Mouse (Mus musculus) MEL (cell line): ENCODE data around the gene Slc7a8. TPM values are rescaled to one million over a fixed set of nuclear protein-coding genes. Genes with fewer than 3 reads are reported as not detected.

Experiments
- DNase-seq: peaks from one replicate; pipeline ENCODE4 v3.0.0; 2011; ENCODE audit warnings: low read depth, low spot score
- H3K27ac ChIP-seq: 2 replicates; pipeline ENCODE4 v1.5.1; 2012; ENCODE audit warnings: low read depth, mild to moderate bottlenecking, control low read depth, low read length, moderate library complexity; ENCODE audit not compliant: control insufficient read depth
- H3K27me3 ChIP-seq, 2 experiments: fragments of 150-350 bp in 1 of 2; sonication (generic) in 1 of 2; 2 replicates each; pipeline ENCODE4 v1.6.1; 2012; ENCODE audit warnings: low read length in 2 of 2, mild to moderate bottlenecking in 2 of 2, improper control_type of control experiment in 1 of 2, moderate library complexity in 1 of 2; ENCODE audit not compliant: insufficient read depth in 2 of 2, control insufficient read depth in 1 of 2
- H3K36me3 ChIP-seq, 2 experiments: 2 replicates each; pipeline ENCODE4 v1.6.1; 2012 to 2014; ENCODE audit warnings: low read length in 2 of 2, improper control_type of control experiment in 1 of 2, inconsistent platforms in 1 of 2, mild to moderate bottlenecking in 1 of 2; ENCODE audit not compliant: insufficient read depth in 2 of 2, control insufficient read depth in 1 of 2
- H3K4me1 ChIP-seq, 2 experiments: fragments of 150-350 bp in 1 of 2; sonication (generic) in 1 of 2; 2 replicates each; pipeline ENCODE4 v1.6.1; 2012; ENCODE audit warnings: low read length in 2 of 2, improper control_type of control experiment in 1 of 2, mild to moderate bottlenecking in 1 of 2; ENCODE audit not compliant: insufficient read depth in 2 of 2, control insufficient read depth in 1 of 2
- H3K4me3 ChIP-seq, 2 experiments: fragments of 150-350 bp in 1 of 2; sonication (generic) in 1 of 2; 2 replicates each; pipeline ENCODE4 v1.5.1; 2012; ENCODE audit warnings: low read depth in 2 of 2, low read length in 2 of 2, mild to moderate bottlenecking in 2 of 2, moderate library complexity in 2 of 2, control low read depth in 1 of 2, improper control_type of control experiment in 1 of 2; ENCODE audit not compliant: control insufficient read depth in 1 of 2, insufficient read depth in 1 of 2
- H3K79me2 ChIP-seq: 2 replicates; pipeline ENCODE4 v1.6.1; 2012; ENCODE audit warnings: mild to moderate bottlenecking, low read length, moderate library complexity; ENCODE audit not compliant: control insufficient read depth, poor library complexity, insufficient read depth
- H3K9ac ChIP-seq: 2 replicates; pipeline ENCODE4 v1.6.1; 2012; ENCODE audit warnings: low read depth, mild to moderate bottlenecking, control low read depth, low read length, moderate library complexity; ENCODE audit not compliant: control insufficient read depth, poor library complexity, severe bottlenecking
- H3K9me3 ChIP-seq: fragments of 150-350 bp; sonication (generic); replicated peaks from 2 replicates; pipeline ENCODE4 v1.6.1; 2012; ENCODE audit warnings: mild to moderate bottlenecking, low read length, improper control_type of control experiment, moderate library complexity; ENCODE audit not compliant: insufficient read depth
- BHLHE40 ChIP-seq: IDR thresholded peaks from 2 replicates; pipeline ENCODE4 v1.6.1; 2012; ENCODE audit warnings: low read depth, mild to moderate bottlenecking, inconsistent platforms, low read length, improper control_type of control experiment, borderline replicate concordance
- CHD1 ChIP-seq: IDR thresholded peaks from 2 replicates; pipeline ENCODE4 v1.6.1; 2012; ENCODE audit warnings: low read depth, mild to moderate bottlenecking, inconsistent platforms, low read length, improper control_type of control experiment
- CHD2 ChIP-seq: IDR thresholded peaks from 2 replicates; pipeline ENCODE4 v1.6.1; 2011; ENCODE audit warnings: low read length, improper control_type of control experiment
- CTCF ChIP-seq, 3 experiments: IDR thresholded peaks in 2 of 3; conservative IDR thresholded peaks in 1 of 3; 2 replicates each; pipeline ENCODE4 v1.5.1; 2011 to 2012; ENCODE audit warnings: low read length in 3 of 3, low read depth in 2 of 3, mild to moderate bottlenecking in 2 of 3, improper control_type of control experiment in 1 of 3, inconsistent platforms in 1 of 3, mixed read lengths in 1 of 3, moderate library complexity in 1 of 3; ENCODE audit not compliant: control insufficient read depth in 1 of 3, insufficient read depth in 1 of 3, poor library complexity in 1 of 3, severe bottlenecking in 1 of 3
- E2F4 ChIP-seq: IDR thresholded peaks from 2 replicates; pipeline ENCODE4 v1.6.1; 2011; ENCODE audit warnings: low read depth, low read length, improper control_type of control experiment, borderline replicate concordance
- ELF1 ChIP-seq: IDR thresholded peaks from 2 replicates; pipeline ENCODE4 v1.6.1; 2014; ENCODE audit warnings: low read depth, mild to moderate bottlenecking, inconsistent platforms, low read length, improper control_type of control experiment, moderate library complexity
- EP300 ChIP-seq, 2 experiments: IDR thresholded peaks; 2 replicates each; pipeline ENCODE4 v1.6.1; 2011; ENCODE audit warnings: improper control_type of control experiment in 2 of 2, low read length in 2 of 2, low read depth in 1 of 2, mild to moderate bottlenecking in 1 of 2
- ETS1 ChIP-seq: IDR thresholded peaks from 2 replicates; pipeline ENCODE4 v1.6.1; 2012; ENCODE audit warnings: low read depth, mild to moderate bottlenecking, inconsistent platforms, low read length, improper control_type of control experiment, moderate library complexity
- GABPA ChIP-seq: IDR thresholded peaks from 2 replicates; pipeline ENCODE4 v1.6.1; 2012; ENCODE audit warnings: low read depth, mild to moderate bottlenecking, inconsistent platforms, low read length, improper control_type of control experiment, moderate library complexity
- GATA1 ChIP-seq: IDR thresholded peaks from 2 replicates; pipeline ENCODE4 v1.6.1; 2011; ENCODE audit warnings: low read depth, low read length, improper control_type of control experiment
- HCFC1 ChIP-seq: IDR thresholded peaks from 2 replicates; pipeline ENCODE4 v1.6.1; 2012; ENCODE audit warnings: low read depth, mild to moderate bottlenecking, inconsistent platforms, low read length, improper control_type of control experiment, moderate library complexity
- MXI1 ChIP-seq: IDR thresholded peaks from 2 replicates; pipeline ENCODE4 v1.6.1; 2011; ENCODE audit warnings: mild to moderate bottlenecking, low read depth, low read length, improper control_type of control experiment
- MYB ChIP-seq: IDR thresholded peaks from 2 replicates; pipeline ENCODE4 v1.6.1; 2011; ENCODE audit warnings: mild to moderate bottlenecking, low read depth, low read length, improper control_type of control experiment
- NRF1 ChIP-seq: IDR thresholded peaks from 2 replicates; pipeline ENCODE4 v1.6.1; 2014; ENCODE audit warnings: low read depth, mild to moderate bottlenecking, inconsistent platforms, low read length, improper control_type of control experiment, moderate library complexity; ENCODE audit not compliant: poor library complexity, insufficient read depth, severe bottlenecking
- POLR2AphosphoS2 ChIP-seq: IDR thresholded peaks from 2 replicates; pipeline ENCODE4 v1.6.1; 2011; ENCODE audit warnings: low read length, improper control_type of control experiment
- SIN3A ChIP-seq: IDR thresholded peaks from 2 replicates; pipeline ENCODE4 v1.6.1; 2012; ENCODE audit warnings: low read length, improper control_type of control experiment, inconsistent platforms
- SMC3 ChIP-seq: IDR thresholded peaks from 2 replicates; pipeline ENCODE4 v1.6.1; 2011; ENCODE audit warnings: low read depth, low read length, improper control_type of control experiment
- TAL1 ChIP-seq: IDR thresholded peaks from 2 replicates; pipeline ENCODE4 v1.6.1; 2012; ENCODE audit warnings: mild to moderate bottlenecking, inconsistent platforms, low read length, moderate library complexity, mixed read lengths
- TCF12 ChIP-seq: IDR thresholded peaks from 2 replicates; pipeline ENCODE4 v1.6.1; 2014; ENCODE audit warnings: low read depth, mild to moderate bottlenecking, inconsistent platforms, low read length, improper control_type of control experiment, moderate library complexity
- UBTF ChIP-seq: IDR thresholded peaks from 2 replicates; pipeline ENCODE4 v1.6.1; 2012; ENCODE audit warnings: low read depth, mild to moderate bottlenecking, inconsistent platforms, low read length, improper control_type of control experiment, moderate library complexity, borderline replicate concordance; ENCODE audit not compliant: insufficient read depth
- USF1 ChIP-seq: IDR thresholded peaks from 2 replicates; pipeline ENCODE4 v1.6.1; 2014; ENCODE audit warnings: low read depth, mild to moderate bottlenecking, inconsistent platforms, low read length, improper control_type of control experiment, moderate library complexity
- ZC3H11A ChIP-seq: IDR thresholded peaks from 2 replicates; pipeline ENCODE4 v1.6.1; 2012; ENCODE audit warnings: low read depth, mild to moderate bottlenecking, inconsistent platforms, low read length, improper control_type of control experiment
- ZMIZ1 ChIP-seq: IDR thresholded peaks from 2 replicates; pipeline ENCODE4 v1.6.1; 2012; ENCODE audit warnings: low read depth, mild to moderate bottlenecking, inconsistent platforms, low read length, improper control_type of control experiment, moderate library complexity
- ZNF384 ChIP-seq: IDR thresholded peaks from 2 replicates; pipeline ENCODE4 v1.6.1; 2012; ENCODE audit warnings: low read depth, mild to moderate bottlenecking, inconsistent platforms, low read length, improper control_type of control experiment
- polyA plus RNA-seq, 2 experiments: library from polyadenylated mRNA; stranded (reverse) in 1 of 2; unstranded in 1 of 2; fragments of >175 nt in 1 of 2; fragments of >200 nt in 1 of 2; gene quantifications; 2 replicates each; pipeline versions ENCODE4 v1.2.1 to v1.2.4; 2012; ENCODE audit warnings: low replicate concordance in 2 of 2, low read depth in 1 of 2; ENCODE audit not compliant: insufficient read length in 2 of 2, insufficient read depth in 1 of 2, missing spikeins in 1 of 2
- total RNA-seq: library from RNA; depleted of rRNA; stranded (reverse); fragments of 300-350 nt; gene quantifications from 2 replicates; pipeline ENCODE4 v1.2.3, GENCODE M21; 2012

The Slc7a8 gene
- total and polyA plus RNA-seq, 3 experiments = 0.08 to 0.29 TPM; not detected in 1

DNA sequence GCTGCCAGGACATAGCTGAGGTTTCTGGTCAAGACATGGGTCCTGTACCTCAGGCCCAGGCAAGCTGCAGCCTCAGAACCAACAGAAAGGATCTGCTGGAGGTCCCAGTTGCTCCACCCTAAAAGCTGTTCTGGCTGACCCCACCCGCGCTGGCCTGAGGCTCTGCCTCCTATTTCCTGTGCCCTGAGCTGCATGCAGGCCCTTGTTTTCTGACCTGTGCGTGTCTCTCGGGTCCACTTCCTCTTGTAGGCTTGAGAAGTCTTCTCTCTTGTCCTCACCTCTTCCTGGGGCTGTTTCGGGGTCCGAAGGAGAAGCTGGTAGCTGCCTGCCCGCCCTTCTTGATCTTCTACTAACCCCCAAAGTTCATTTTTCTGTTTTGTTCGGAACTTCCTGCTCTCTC, 68.9 kb downstream of the Slc7a8 start:
- H3K27me3 ChIP-seq = no peaks in the 10 kb centered on the region
- no peaks in the 10 kb centered on the region for H3K9me3 ChIP-seq
- H3K36me3 ChIP-seq = peaks cover 0 to 2% of the 10 kb centered on the region in 2 experiments; a peak in 1 of 4 replicates
- H3K4me3 ChIP-seq = no peak overlapping the region
- TF ChIP-seq E2F4 (no peak), ETS1 (no peak), EP300 (IDR thresholded peaks at IDR 0.05; ENCODE audit: low read depth in 1 of 2, low read length in 2 of 2) (no peak), MYB (no peak), GATA1 (no peak), ZNF384 (no peak), POLR2AphosphoS2 (no peak), BHLHE40 (no peak), USF1 (no peak)
- TF ChIP-seq, all 39 proteins: peak for 0
- Histone ChIP-seq H3K27ac (no peak overlapping the region), H3K9ac (no peak overlapping the region), H3K79me2 (no peaks in the 10 kb centered on the region), H3K4me1 (peaks cover 0 to 18% of the 10 kb centered on the region in 2 experiments; a peak in 2 of 4 replicates)
- DNase-seq = no peak

DNA sequence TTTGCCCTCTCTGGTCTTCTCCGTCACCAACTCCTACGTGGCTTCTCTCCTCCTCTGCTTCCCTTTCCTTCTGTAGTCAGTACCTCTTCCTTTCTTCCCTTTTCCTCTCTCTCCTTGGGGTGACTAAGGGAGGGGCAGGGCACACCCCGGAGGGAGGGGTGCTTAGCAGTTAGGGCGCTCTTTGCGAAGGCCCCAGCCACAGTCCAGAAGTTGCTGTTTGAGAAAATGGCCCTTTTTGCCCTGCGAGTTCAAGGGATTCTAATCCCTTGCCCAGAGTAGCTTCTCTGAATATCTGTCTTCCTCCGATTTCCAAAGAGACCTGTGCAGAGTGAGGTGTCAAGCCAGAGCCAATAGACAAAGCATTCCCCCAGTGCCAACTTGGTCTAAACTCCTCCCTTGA, 69.7 kb downstream of the Slc7a8 start, which contains the start of gene Cebpe:
TSS of gene Cebpe (minus strand) at position 101 of the 400 bp plus-strand sequence.
- peaks cover 3% of the 10 kb centered on the region in 2 experiments; a peak in 2 of 4 replicates for H3K27me3 ChIP-seq
- H3K4me3 ChIP-seq = no peak within 1 kb of the TSS
- H3K9me3 ChIP-seq = no peaks in the 10 kb centered on the region
- TF ChIP-seq ZMIZ1 = no peak
- no peak for TF ChIP-seq ELF1
- TF ChIP-seq CHD1 = no peak
- TF ChIP-seq SIN3A = no peak
- no peak for TF ChIP-seq TAL1
- no peak for TF ChIP-seq MXI1
- TF ChIP-seq TCF12 = no peak
- no peak for TF ChIP-seq GABPA
- TF ChIP-seq SMC3 = no peak
- TF ChIP-seq USF1 = no peak
- no peak for TF ChIP-seq ZC3H11A
- TF ChIP-seq UBTF = no peak
- TF ChIP-seq EP300 (IDR thresholded peaks at IDR 0.05; ENCODE audit: low read depth in 1 of 2, low read length in 2 of 2) = no peak
- TF ChIP-seq CHD2 = no peak
- TF ChIP-seq CTCF (IDR thresholded peaks at IDR 0.05 in 2 of 3, conservative IDR thresholded peaks at IDR 0.05 in 1 of 3; ENCODE audit: control insufficient read depth in 1 of 3, insufficient read depth in 1 of 3, low read depth in 2 of 3, low read length in 3 of 3, poor library complexity in 1 of 3, severe bottlenecking in 1 of 3) = no peak
- TF ChIP-seq HCFC1 = no peak
- no peak for TF ChIP-seq GATA1
- no peak for TF ChIP-seq NRF1
- no peak for DNase-seq
- no peak within 1 kb of the TSS for H3K27ac ChIP-seq
- peaks cover 0 to 2% of the 10 kb centered on the region in 2 experiments; a peak in 1 of 4 replicates for H3K36me3 ChIP-seq
- peaks cover 1 to 19% of the 10 kb centered on the region in 2 experiments; a peak in 3 of 4 replicates for H3K4me1 ChIP-seq
- no peaks in the 10 kb centered on the region for H3K79me2 ChIP-seq
- no peak within 1 kb of the TSS for H3K9ac ChIP-seq
